Mouse (Mus musculus) CH12F3 (cell line): Measurements from ENCODE around the gene Capn5.
"Not testable (repeated sequence)": the region's sequence is repeated elsewhere in the genome, so short reads cannot be mapped to it uniquely, and the experiment has no call there.

Experiments used
- in situ Hi-C: fragments of 300-500 bp; cut with MboI; formaldehyde crosslinking; loops from 2 replicates; pipeline ENCODE4 v1.14.3; 2020; ENCODE audit warnings: low sequenced_read_pairs

Gene Capn5

DNA sequence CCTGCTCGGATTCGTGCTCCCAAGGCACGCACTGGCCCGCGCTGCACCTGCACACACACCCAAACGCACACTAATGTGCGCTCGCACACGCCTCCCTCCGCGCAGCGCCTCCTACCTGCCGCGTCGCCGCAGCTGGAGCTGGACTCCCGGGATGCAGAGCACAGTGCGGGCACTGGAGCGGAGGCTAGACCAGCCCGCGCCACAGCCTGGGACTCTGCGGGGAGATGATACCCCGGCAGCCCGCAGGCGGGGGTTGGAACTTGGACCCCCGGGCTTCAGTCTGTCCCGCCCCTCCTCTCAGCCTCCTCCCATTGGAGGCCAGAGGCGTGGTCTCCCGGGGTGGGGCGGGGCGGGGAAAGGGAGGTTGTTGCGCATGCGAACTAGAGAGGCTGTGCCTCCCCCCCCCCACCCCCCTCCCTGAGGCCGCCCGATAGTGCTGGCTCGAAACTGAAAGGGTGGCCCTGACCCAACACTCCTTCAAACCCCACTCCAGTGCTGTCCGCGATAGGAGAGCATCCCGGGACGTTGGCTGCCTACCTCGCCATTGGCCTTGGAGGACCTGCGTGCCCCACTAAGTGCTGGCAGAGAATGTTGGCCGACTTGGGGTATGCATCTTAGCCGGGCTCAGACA, at the start of gene Capn5:
TSS of gene Capn5 (minus strand) at position 346 of the 631 bp plus-strand sequence.
- in situ Hi-C loops, result no loop called here

DNA sequence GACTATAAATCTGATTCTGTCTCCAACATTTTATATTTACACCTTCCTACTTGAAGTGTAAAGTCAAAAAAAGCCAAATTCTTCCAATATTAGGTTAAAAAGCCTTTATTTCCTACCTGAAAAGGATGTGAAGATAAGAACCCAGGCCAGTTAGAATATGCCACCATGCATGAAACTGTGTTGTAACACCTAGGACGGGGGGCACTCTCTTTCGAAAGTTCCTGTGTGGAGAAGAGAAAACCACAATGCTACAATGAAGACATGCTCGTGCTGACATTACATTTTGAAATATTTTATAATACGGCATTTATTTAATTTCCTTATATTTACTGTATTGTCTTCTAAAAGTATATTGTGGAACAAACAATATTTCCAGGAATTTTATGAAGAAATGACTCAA, 45.7 kb upstream of the Capn5 start:
- in situ Hi-C loops, result no loop called here

DNA sequence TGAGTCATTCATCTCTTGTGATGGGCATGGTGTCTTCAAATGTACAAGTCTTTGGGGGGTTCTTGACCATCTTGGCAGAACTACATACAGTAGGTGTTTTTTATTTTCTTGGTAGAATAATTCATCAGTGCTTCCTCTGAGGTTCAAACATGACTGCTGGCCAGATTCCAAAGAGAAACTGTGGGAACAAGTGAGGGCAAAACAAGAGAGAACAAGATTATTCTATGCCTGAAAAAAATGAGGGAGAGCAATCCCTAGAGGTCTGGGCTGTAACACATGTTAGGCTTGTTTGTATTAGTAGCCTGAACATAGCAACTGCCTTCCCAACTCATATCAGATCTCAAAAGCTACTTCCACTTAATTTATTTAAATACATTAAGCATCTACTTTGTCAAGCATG, 38.6 kb upstream of the Capn5 start:
- in situ Hi-C loops, result no loop called here

DNA sequence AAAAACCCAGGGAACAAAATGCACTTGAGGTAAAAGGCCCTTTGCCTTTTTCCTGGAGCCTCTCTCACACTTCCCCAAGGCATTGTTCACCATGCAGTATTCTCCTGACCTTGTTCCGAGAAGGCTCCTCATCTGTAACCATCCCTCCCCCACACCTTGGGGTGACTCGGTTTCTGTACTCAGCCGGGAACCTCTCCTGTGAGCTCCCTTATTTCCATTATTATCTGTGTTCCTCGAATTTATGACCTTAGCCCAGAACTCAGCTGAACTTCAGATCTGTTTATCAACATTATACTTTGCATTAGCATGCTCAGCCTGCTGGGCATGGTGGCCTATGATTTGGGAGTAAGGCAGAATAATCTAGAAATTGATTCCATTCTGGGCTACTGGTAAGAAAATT, 24.9 kb upstream of the Capn5 start:
- in situ Hi-C loops, result no loop called here

DNA sequence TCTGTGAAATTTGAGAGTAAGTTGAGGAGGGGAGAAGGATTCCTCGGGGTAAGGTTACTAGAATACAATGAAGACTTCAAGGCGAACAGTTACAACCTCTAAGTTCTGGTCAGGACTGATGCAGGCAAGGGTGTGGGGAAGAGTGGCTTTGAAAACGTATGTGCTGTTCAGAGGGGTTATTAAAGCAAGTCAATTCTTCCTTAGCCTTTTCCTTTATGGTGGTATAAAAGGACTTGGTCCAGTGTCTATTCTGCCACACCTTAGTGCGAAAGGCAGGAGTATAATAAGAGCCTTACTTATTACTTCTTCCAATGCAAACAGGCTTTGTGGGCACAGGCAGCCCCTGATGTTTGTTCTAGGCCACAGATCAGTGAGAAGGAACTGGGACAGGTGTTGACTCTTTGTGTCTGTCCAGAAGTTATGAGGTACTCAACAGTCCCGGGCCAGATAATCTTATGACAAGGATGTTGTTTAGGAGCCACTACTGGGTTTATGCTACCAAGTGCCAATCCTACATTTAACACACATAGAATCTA, 23.5 kb upstream of the Capn5 start:
- in situ Hi-C loops, result no loop called here

DNA sequence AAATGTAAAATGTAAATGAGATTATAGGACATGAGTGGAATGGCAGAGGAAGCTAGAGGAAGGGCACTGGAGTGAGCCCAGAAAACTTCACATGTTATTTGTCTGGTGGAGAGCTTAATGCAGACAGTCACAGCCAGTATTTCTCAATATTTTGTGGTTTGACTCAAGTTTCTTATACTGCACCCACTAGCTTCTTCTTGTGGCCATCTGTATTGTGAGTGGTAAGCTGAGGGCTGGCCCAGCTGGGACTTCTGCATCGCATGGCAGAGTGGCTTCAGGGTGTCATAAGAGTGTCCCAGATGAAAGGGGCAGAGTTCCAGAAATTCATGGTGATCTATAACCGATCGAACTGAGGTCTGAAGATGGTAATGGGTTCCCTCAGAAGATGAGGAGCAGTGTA, 22.3 kb upstream of the Capn5 start:
- in situ Hi-C loops, result no loop called here

DNA sequence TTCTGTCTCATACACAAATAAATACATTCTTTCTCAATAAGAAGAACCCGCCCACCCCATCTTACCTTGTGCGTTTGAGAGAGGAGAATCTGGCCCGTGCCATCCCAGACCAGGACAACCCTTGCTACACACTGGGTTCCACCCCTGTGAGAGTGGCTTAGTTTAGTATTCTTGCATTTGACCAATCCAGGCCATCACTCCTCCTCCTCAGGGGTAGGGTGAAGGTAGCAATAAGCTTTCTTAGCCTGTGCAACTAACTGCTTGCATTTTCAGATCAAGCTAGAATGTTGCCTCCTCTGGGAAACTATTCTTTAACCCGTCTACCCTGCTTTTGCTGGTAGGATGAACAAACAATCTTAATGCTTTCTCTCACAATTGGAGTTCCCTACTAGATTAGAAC, 21.3 kb upstream of the Capn5 start, which contains the start of gene B3gnt6:
TSS of gene B3gnt6 (minus strand) at position 101 of the 400 bp plus-strand sequence.
- in situ Hi-C loops, result no loop called here

DNA sequence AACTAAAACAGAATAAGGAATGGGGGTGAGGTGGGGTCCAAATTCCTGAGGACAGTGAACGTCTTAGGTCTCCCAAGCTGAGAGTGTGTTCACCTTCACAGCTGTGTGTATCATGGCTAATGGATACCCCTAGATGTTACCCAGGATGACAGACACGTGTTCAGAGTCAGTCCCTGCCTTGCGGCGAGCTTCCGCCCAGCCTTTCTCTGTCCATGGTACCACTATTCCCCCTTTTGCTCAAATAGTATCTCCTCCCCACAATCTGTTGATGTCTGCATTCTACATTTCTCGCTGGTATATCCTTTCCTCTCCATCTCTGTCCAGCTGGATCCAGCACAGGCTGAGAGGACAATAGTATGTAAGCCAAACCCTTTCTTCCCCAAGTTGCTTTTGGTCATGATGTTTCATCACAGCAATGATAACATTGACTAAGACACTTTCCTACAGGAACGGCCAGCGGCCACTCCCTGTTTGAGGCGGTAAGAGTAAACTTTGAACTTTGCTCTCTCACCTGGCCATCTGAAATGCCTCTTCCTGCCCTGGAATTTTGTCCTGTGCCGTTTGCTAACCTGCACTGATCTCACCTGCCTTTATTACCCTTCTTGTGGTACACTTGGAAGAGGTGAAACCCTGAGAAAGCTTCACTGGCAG, 17.2 kb upstream of the Capn5 start:
- in situ Hi-C loops, result no loop called here

DNA sequence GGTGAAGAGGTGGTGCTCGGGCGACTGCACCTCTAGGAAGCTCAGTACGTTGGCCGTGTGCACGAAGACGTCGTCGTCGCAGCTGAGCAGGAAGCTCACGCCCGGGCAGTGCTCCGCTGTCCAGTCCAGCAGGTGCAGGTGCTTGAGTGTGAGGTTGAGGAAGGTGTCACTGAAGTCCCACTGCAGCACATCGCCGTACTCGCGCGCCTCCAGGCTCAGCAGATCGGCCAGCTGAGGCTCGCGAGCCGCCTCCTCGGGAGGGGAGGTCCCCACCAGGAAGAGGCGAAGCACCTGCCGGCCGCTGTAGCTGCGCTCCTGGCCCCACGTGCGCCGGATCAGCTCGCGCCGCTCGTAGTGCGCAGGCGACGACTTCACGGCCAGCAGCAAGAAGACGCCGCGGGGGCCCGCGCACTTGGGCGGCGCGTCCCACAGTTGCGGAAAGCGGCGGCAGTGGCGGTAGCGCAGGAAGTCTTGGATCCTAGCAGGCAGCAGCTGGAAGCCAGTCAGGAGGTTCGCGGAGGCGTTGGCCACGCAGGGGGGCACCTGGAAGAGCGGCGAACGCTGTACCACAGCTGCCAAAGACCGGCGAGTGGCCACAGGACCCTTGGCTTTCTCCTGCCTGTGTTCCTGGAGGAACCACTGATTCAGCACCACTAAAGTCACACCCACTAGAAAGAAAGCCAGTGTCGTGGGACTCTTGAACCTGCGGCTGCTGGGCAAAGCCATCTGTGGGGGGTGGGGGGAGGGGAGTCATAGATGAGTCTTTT, 16.1 kb upstream of the Capn5 start:
- in situ Hi-C loops, result no loop called here

DNA sequence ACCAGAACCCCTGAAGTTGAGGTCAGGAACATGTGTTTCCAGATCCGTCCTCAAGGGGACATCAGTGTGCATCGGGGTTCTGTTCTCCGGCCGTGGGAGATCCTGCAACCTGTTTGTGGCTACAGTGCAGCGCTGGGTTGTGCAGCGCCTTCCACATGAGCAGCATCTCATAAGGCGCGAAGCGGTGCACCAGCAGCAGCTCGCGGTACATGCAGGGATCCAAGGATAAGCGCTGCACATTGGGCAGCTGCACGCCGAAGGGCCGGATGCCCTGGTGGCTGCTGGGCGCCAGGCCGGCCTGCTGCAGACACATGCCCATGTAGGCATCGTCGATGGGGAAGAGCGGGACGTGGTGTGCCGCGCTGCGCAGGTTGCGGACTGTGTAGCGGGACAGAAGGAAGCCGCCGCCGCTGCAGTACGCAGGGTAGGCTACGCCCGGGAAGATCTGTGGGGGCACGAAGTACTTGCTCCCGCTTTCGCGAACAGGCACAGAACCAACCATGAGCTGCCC, 15.5 kb upstream of the Capn5 start:
- in situ Hi-C loops, result no loop called here

DNA sequence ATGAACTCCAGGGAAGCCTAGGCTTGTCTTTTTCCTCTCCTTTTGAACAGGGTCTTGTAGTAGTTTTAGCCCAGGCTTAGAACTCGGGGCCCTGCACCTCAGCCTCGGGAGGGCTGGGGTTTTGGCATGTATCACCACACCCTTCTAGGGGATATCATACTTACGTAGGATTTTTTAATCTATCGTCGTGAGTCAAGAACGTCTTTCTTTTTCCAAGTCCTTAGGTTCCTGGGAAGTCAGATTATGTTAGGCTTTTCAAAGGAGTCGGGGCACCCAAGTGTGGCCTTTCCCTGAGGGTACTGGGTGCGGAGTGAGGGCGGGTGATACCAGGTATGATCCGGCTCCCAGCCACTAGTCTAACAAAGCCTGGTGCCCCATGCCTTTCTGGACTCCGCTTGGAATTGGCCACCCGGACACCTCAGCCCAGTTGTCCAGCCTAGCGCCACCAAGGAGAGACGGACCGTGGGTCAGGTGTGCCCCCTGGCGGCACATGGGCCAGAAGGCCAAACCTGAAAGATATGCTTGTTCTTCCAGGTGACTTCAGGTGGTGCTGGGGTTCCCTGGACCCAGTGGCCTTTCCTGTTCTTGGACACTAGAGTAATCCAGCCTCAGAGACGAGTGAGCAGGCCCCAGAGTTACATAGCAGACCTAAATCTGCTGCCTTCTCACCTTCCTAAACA, 13.6 kb upstream of the Capn5 start:
- in situ Hi-C loops, result no loop called here

DNA sequence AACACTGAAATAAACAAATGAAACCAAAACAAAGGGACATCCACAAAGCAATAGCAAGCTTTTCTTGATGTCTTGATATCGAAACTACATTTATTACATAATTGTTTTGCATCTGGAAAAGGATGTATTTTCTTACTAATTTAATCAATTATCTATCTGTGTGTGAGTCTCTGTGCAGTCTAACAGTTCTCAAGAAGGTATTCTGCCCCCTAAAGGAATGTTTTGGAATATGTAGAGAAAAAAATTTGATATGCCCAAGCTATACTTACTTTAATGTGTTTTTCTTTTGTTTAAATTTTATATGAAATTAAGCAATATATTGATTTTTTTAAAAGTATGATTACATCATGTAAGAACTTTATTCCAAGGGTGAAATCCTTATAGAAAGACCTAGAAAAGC, 12.5 kb upstream of the Capn5 start:
- in situ Hi-C loops, result no loop called here

DNA sequence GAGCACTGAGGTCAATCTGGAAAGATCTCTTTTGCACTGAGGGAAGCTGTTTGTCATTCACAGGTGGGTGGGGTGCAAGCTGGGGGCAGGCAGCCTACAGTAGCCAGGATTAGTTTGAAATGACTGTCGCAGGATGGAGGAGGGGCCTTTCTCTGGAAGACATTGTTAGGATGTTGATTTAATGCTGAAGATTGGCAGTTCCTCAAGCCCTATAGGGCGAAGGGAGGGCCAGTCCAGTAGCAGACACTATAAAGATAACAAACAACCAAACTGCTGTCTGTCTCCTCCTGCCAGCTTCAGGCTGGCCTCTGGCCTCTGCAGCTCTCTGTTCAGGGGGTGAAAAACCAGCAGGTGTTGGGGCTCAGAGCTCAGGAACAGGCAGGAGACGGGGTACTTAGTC, 11.7 kb upstream of the Capn5 start:
- in situ Hi-C loops, result no loop called here

DNA sequence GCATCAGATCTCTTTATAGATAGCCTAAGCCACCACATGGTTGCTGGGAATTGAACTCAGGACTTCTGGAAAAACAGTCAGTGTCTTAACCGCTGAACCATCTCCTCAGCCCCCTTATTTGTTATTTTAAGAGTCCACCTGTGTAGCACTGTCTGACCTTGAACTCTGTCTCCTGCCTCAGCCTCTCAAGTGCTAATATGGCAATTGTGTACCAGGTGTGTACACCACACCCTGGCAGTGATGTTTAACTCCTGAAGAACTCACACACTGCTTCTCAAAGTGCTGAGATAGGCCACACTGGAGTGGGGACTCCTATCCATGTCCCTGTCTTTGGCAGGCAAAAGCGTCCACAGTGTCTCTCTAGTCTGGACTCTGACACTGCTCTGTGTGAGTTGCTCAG, 10.6 kb upstream of the Capn5 start:
- in situ Hi-C loops, result no loop called here

DNA sequence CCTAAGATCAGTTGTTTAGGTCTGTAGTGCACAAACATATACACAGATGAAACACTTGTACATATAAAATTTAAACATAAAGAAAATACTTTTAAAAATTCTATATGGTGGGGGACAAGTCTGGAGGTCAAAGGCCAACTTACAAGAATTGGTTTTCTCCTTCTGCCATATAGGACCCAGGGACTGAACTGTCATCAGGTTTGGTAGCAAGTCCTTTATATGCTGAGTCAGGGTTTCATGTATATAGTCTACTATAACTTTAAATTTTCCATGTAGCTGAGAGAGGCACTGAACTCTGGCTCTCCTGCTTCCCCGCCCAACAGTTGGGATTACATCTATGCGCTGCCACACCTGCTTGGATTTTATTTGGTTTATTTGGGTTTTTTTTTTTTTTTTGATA, 10.2 kb upstream of the Capn5 start:
- in situ Hi-C loops, result no loop called here

DNA sequence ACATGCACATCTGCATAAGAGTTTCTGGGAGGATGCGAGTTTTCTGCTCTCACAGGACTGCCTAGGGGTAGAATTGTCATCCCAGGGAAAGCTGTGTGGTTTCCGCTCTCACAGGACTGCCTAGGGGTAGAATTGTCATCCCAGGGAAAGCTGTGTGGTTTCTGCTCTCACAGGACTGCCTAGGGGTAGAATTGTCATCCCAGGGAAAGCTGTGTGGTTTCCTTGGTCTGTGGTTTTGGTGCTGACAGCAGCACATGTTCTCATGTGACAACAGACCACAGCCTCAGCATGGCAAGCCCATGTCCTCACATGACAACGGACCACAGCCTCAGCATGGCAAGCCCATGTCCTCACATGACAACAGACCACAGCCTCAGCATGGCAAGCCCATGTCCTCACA, 9.3 kb upstream of the Capn5 start:
- in situ Hi-C loops, result not testable (repeated sequence)

DNA sequence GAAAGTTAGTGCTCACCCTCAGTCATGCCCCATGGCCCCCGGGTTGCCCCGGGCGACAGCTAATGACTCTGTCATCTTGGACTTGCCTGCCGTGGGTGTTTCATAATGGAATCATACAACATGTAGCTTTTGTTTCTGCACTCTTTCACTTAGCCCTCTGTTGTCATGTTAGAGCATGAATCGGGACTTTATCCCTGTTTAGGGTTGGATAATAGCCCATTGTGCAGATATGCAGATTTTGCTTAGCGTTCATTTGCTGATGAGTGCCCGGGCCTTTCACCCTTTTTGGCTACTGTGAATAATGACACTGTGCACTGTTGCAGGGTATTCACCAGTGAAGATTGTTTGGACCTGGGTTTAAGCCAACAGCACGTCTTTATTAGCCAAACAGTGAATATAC, 8.6 kb upstream of the Capn5 start:
- in situ Hi-C loops, result no loop called here

DNA sequence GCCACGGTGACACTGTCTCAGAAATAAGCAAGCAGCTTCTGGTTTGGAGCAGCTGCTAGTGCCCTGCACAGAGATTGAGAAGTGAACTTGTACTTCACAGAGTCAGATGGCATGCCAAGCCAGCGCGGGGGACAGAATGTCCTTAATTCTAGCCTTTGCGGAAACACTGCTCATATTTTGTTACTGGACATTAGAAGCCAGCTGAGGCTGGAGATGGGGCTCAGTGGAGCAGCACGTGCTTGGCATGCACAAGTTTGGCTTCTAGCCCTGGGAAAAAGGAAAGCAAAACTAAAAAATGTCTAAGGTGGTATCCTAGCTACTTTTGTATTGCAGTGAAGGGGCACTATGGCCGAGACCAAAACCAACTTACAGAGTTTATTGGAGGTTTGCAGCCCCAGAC, 7.3 kb upstream of the Capn5 start:
- in situ Hi-C loops, result no loop called here

DNA sequence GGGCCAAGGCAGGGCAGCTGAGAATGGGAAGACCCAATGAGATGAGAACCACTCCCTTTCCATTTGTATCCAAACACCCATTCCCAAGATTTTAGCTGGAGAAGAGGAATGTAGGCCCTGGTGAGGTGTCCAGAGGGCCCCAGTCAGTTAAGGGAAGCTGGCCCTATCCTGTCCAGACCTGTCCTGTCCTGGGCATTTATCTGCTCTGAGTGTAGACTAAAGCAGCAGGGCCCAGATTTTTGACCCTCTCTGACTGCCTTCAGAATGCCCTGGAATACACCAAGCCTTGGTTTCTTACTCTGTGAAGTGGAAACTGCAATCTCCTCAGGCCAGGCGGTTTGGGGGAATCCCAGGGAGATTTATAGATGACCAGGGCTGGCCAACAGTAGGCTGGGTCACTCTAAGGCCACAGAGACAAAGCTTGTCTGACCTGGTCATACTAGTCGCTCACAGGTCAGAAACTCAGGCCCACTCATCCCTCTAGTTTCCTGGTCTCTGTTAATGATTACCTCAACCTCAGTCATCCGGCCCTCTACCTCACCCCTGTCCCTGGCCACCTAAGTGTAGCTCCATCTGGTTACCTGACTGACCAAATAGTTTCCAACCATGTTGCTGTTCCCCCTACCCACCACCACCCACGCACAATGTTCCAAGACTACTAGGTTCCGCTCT, 622 bp upstream of the Capn5 start:
- in situ Hi-C loops, result no loop called here

DNA sequence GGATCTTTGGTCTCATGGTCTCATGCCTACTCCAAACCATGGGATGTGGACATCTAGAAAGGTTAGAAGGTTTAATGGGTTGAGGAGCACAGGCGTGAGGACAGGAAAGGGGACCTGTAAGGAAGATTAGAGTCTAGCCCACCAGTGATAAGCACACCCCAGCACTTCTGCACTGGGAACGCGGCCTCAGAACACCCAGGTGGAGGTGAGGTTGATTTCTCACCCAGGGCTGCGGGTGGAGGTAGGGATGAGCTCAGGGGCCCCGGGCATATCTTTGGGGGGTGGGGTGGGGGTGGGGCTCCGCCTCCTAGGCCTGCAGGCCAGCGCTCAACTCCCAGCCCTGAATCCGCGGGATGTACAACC, 527 bp downstream of the Capn5 start:
- in situ Hi-C loops, result no loop called here

DNA sequence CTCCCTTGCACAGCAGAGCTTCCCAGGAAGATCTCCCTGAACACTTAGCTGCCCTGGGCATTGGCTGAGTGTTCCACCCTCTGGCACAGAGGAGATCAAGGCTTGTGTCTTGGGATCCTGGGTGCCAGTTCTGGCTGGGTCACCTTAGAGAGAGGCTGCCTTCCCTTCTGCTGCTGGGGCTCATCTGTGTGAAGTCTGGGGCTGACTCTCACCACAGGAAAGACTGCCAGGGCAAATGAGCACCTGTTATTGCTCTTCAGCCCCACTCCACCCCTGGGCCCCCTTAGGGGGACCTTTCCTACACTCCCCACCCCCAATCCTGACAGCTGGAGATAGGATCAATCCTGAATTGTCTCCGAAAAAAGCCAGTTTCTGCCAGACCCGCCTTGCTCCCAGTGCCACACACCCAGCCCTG, 996 bp downstream of the Capn5 start:
- in situ Hi-C loops, result no loop called here
